Mouse (Mus musculus) midbrain, postnatal 0 days (tissue): ENCODE data around the gene A630001G21Rik. TPM values are rescaled to one million over a fixed set of nuclear protein-coding genes. Genes with fewer than 3 reads are reported as not detected.

Experiments
- ATAC-seq: fragments of 200-750 bp; cut with Nextera tagmentation; 2 replicates; pipeline ENCODE4 v1.8.0; 2017; ENCODE audit warnings: moderate number of reproducible peaks, mild to moderate bottlenecking, moderate TSS enrichment, moderate library complexity; ENCODE audit not compliant: low FRiP score
- DNase-seq: peaks from one replicate; pipeline ENCODE4 v3.0.0-alpha.2; 2015; ENCODE audit warnings: low spot score
- H3K27ac ChIP-seq: fragments of 300-500 bp; sonication (generic); 2 replicates; pipeline ENCODE4 v1.5.1; 2014; ENCODE audit warnings: low read depth, mild to moderate bottlenecking, low read length, mixed read lengths
- H3K27me3 ChIP-seq: fragments of 300-500 bp; sonication (generic); 2 replicates; pipeline ENCODE4 v1.6.1; 2014; ENCODE audit warnings: low read length, control low read depth, mixed read lengths; ENCODE audit not compliant: insufficient read depth
- H3K36me3 ChIP-seq: fragments of 300-500 bp; sonication (generic); 2 replicates; pipeline ENCODE4 v1.6.1; 2014; ENCODE audit warnings: low read length, control low read depth, mixed read lengths; ENCODE audit not compliant: insufficient read depth
- H3K4me1 ChIP-seq: fragments of 300-500 bp; sonication (generic); 2 replicates; pipeline ENCODE4 v1.6.1; 2014; ENCODE audit warnings: mild to moderate bottlenecking, control low read depth, antibody characterized with exemption, low read length, mixed read lengths; ENCODE audit not compliant: insufficient read depth
- H3K4me2 ChIP-seq: fragments of 300-500 bp; sonication (generic); 2 replicates; pipeline ENCODE4 v1.6.1; 2014; ENCODE audit warnings: low read depth, mild to moderate bottlenecking, low read length, mixed read lengths; ENCODE audit not compliant: poor library complexity, severe bottlenecking
- H3K4me3 ChIP-seq: fragments of 300-500 bp; sonication (generic); 2 replicates; pipeline ENCODE4 v1.5.1; 2014; ENCODE audit warnings: low read depth, mild to moderate bottlenecking, low read length, moderate library complexity
- H3K9ac ChIP-seq: fragments of 300-500 bp; sonication (generic); replicated peaks from 2 replicates; pipeline ENCODE4 v1.6.1; 2014; ENCODE audit warnings: mild to moderate bottlenecking, low read length, moderate library complexity, mixed read lengths; ENCODE audit not compliant: poor library complexity, severe bottlenecking
- H3K9me3 ChIP-seq: fragments of 300-500 bp; sonication (generic); 2 replicates; pipeline ENCODE4 v1.6.1; 2016; ENCODE audit warnings: low read length, control low read depth
- CTCF ChIP-seq: IDR thresholded peaks from 2 replicates; pipeline ENCODE4 v1.5.1; 2016; ENCODE audit warnings: antibody characterized with exemption, mild to moderate bottlenecking
- WGBS: fragments of 180-500 bp; shearing (Covaris S2); extraction: QIAGEN DNeasy Blood & Tissue Kit; methylation state at CpG from one replicate; pipeline ENCODE4 v1.1.7; 2014; 5-methylcytosine and 5-hydroxymethylcytosine counted together
- polyA plus RNA-seq: library from polyadenylated mRNA; unstranded; fragments of >200 nt; fragmentation: Nextera tagmentation; extraction: Ambion mirVana; gene quantifications from 2 replicates; pipeline ENCODE4 v1.2.1, GENCODE M21; 2015
- total RNA-seq: library from RNA; depleted of rRNA; stranded (reverse); fragments of >200 nt; gene quantifications from 2 replicates; pipeline ENCODE4 v1.2.3, GENCODE M21; 2014

Gene A630001G21Rik
- total and polyA plus RNA-seq, 2 experiments from 2014 or later, result 0.31 to 1.0 TPM

- Histone ChIP-seq H3K27me3 (no peaks in the 10 kb centered on the region), H3K9ac (no peak overlapping the region), H3K4me1 (no peaks in the 10 kb centered on the region; the same call in 1 of the 2 replicates), H3K4me2 (peak overlapping the region; percentile 35), H3K36me3 (no peaks in the 10 kb centered on the region), H3K9me3 (no peaks in the 10 kb centered on the region), H3K4me3 (no peak overlapping the region), H3K27ac (no peak overlapping the region)
- 62% methylated on average over 3 of the region's 3 CpGs for WGBS
- no peak for ATAC-seq
- no peak for DNase-seq
- no peak for TF ChIP-seq CTCF
Measured at GRCm38 (mm10) chr1:85795196-85795595, 16.8 kb upstream of the A630001G21Rik start.

- peak overlapping the region; percentile 94 for H3K27ac ChIP-seq
- DNase-seq (peak; percentile 21), ATAC-seq (no peak; the same call in 1 of the 2 replicates)
- no peaks in the 10 kb centered on the region for H3K27me3 ChIP-seq
- peak overlapping the region; percentile 74 for H3K4me2 ChIP-seq
- WGBS, result under 1% methylated on average over 38 of the region's 38 CpGs
- H3K4me1 ChIP-seq, result no peaks in the 10 kb centered on the region; the same call in 1 of the 2 replicates
- H3K36me3 ChIP-seq, result no peaks in the 10 kb centered on the region
- TF ChIP-seq CTCF, result no peak
- peak overlapping the region; percentile 97 for H3K9ac ChIP-seq
- H3K4me3 ChIP-seq, result peak overlapping the region; percentile 99
- no peaks in the 10 kb centered on the region for H3K9me3 ChIP-seq
Measured at GRCm38 (mm10) chr1:85794106-85794771, 15.8 kb upstream of the A630001G21Rik start.

DNA sequence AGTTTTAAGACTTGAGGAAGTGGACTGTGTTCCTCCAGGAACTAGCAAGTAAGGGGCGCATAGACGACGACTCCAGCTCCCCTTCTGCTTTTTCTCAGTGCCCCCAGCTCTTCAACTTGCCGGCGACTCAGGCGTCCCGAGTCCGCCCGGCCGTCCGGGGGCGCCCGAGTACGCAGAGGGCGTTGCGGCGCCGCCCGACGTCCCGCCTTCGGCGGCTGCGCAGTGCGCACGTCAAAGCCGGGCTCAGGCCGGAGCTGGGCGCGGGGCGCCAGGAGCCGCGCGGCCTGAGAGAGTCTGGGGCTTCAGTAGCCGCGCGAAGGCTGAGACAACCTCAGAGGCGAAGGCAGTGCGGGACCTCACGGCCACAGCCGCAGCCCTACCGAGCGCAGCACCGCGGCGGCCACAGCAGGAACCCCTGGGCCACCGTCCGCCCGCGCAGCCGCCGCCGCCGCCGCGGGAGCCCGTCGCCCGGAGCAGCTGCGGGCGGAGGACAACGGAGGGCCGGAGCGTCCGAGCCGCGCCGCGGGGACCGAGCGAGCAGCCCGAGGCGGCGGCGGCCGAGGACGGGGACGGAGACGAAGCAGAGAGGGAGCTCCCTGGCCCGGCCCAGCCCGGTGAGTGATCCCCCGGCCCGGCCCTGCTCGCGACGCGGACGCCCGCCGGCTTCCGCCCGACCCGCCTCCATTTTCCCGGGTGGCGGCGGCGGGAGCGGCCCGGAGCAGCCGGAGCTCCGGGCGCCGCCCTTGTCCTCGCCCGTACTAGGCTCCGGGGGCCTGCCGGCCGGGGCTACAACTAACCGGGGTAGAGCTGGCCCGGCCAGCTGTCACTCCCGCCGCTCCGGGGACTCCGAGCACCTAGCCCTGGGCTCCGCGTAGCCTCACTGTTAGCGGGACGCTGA, 15.0 kb upstream of the A630001G21Rik start, which contains the start of gene Cab39:
Cab39 (plus strand) TSS at position 234 of the 898 bp plus-strand sequence.
- Histone ChIP-seq H3K27me3 (no peaks in the 10 kb centered on the region), H3K9me3 (no peaks in the 10 kb centered on the region), H3K4me3 (peak within 1 kb of the TSS; percentile 99), H3K9ac (peak within 1 kb of the TSS; percentile 97), H3K36me3 (no peaks in the 10 kb centered on the region), H3K4me2 (peak within 1 kb of the TSS; percentile 74), H3K4me1 (no peaks in the 10 kb centered on the region; the same call in 1 of the 2 replicates), H3K27ac (peak within 1 kb of the TSS; percentile 94)
- peak; percentile 93 for DNase-seq
- peak; percentile 77 for TF ChIP-seq CTCF
- ATAC-seq, result peak; percentile 96
- WGBS, result under 1% methylated on average over 63 of the region's 118 CpGs

DNA sequence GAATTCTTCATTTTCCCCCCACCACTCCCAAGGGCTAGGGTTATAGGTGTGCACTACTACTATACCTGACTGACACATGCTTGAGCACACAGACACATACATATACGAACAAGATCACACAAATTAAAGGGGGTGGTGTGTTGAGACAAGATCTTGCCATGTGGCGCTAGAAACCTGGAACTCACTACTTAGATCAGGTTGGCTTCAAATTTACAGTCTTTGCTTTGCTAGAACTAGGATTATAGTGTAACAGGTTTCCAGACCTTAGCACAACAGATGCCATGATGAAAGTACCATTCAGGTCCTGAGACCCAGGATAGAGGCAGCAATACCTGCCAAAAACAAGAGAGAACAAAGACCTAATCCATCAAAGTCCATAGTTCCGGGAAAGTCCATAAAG, 13.0 kb upstream of the A630001G21Rik start:
- no peak overlapping the region for H3K9ac ChIP-seq
- H3K27me3 ChIP-seq, result no peaks in the 10 kb centered on the region
- H3K9me3 ChIP-seq, result no peaks in the 10 kb centered on the region
- H3K36me3 ChIP-seq, result no peaks in the 10 kb centered on the region
- no peak overlapping the region for H3K4me3 ChIP-seq
- ATAC-seq (no peak), DNase-seq (no peak)
- no peak overlapping the region for H3K4me2 ChIP-seq
- TF ChIP-seq CTCF, result no peak
- no peaks in the 10 kb centered on the region; the same call in 1 of the 2 replicates for H3K4me1 ChIP-seq
- WGBS, result 84% methylated on average over 3 of the region's 3 CpGs
- no peak overlapping the region for H3K27ac ChIP-seq

GRCm38 (mm10) chr1:85790565-85790964, 12.1 kb upstream of the A630001G21Rik start:
- no peak overlapping the region for H3K4me3 ChIP-seq
- no peak for DNase-seq
- 90% methylated on average over 3 of the region's 3 CpGs for WGBS

More at GRCm38 (mm10) chr1:85790565-85790964, 12.1 kb upstream of the A630001G21Rik start:
- H3K27me3 ChIP-seq, result no peaks in the 10 kb centered on the region
- H3K9ac ChIP-seq, result no peak overlapping the region
- no peaks in the 10 kb centered on the region; the same call in 1 of the 2 replicates for H3K4me1 ChIP-seq
- H3K4me2 ChIP-seq, result no peak overlapping the region
- H3K27ac ChIP-seq, result no peak overlapping the region
- no peak for TF ChIP-seq CTCF
- ATAC-seq, result no peak
- no peaks in the 10 kb centered on the region for H3K36me3 ChIP-seq
- H3K9me3 ChIP-seq, result no peaks in the 10 kb centered on the region
